Mouse (Mus musculus): ENCODE data around the gene Zg16. TPM values are rescaled to one million over a fixed set of nuclear protein-coding genes. Genes with fewer than 3 reads are reported as not detected.

The Zg16 gene
- polyA plus RNA-seq, 1 experiment, result not detected

GRCm38 (mm10) chr7:127118671-127119445 is 31.7 kb upstream of the Zg16 start:
- H3K27ac ChIP-seq (ENCODE audit: insufficient read depth, low read depth, low read length), result no peak overlapping the region
- TF ChIP-seq CTCF (IDR thresholded peaks at IDR 0.05; ENCODE audit: insufficient read depth, low read depth, low read length), result no peak
- no peak for TF ChIP-seq POLR2A (IDR thresholded peaks at IDR 0.05; ENCODE audit: insufficient read depth, low read depth, low read length)
- peaks cover 16% of the 10 kb centered on the region for H3K4me1 ChIP-seq (ENCODE audit: control insufficient read depth, insufficient read depth, low read length)
- no peak overlapping the region for H3K4me3 ChIP-seq (ENCODE audit: insufficient read depth, low read depth, low read length)
- 76% methylated on average over 14 of the region's 14 CpGs for WGBS

- WGBS, result 36% methylated on average over 5 of the region's 5 CpGs
- Histone ChIP-seq H3K27ac (ENCODE audit: insufficient read depth, low read depth, low read length) (no peak overlapping the region), H3K4me1 (ENCODE audit: control insufficient read depth, insufficient read depth, low read length) (peaks cover 16% of the 10 kb centered on the region), H3K4me3 (ENCODE audit: insufficient read depth, low read depth, low read length) (no peak overlapping the region)
- no peak for TF ChIP-seq CTCF (IDR thresholded peaks at IDR 0.05; ENCODE audit: insufficient read depth, low read depth, low read length)
Observed at GRCm38 (mm10) chr7:127117948-127118347, 30.8 kb upstream of the Zg16 start.

- 33% methylated on average over 11 of the region's 11 CpGs for WGBS
Observed at GRCm38 (mm10) chr7:127116331-127116935, 29.3 kb upstream of the Zg16 start.

GRCm38 (mm10) chr7:127114920-127115319 is 27.8 kb upstream of the Zg16 start:
- WGBS, result 90% methylated on average over 11 of the region's 11 CpGs
- no peak overlapping the region for H3K4me3 ChIP-seq (ENCODE audit: insufficient read depth, low read depth, low read length)
- H3K27ac ChIP-seq (ENCODE audit: insufficient read depth, low read depth, low read length), result no peak overlapping the region
- H3K4me1 ChIP-seq (ENCODE audit: control insufficient read depth, insufficient read depth, low read length), result peaks cover 25% of the 10 kb centered on the region
- TF ChIP-seq CTCF (IDR thresholded peaks at IDR 0.05; ENCODE audit: insufficient read depth, low read depth, low read length), result no peak
- no peak for TF ChIP-seq POLR2A (IDR thresholded peaks at IDR 0.05; ENCODE audit: insufficient read depth, low read depth, low read length)

More at GRCm38 (mm10) chr7:127116331-127116935, 29.3 kb upstream of the Zg16 start:
- TF ChIP-seq POLR2A (IDR thresholded peaks at IDR 0.05; ENCODE audit: insufficient read depth, low read depth, low read length), result no peak
- no peak for TF ChIP-seq CTCF (IDR thresholded peaks at IDR 0.05; ENCODE audit: insufficient read depth, low read depth, low read length)
- Histone ChIP-seq H3K4me1 (ENCODE audit: control insufficient read depth, insufficient read depth, low read length) (peaks cover 23% of the 10 kb centered on the region), H3K4me3 (ENCODE audit: insufficient read depth, low read depth, low read length) (no peak overlapping the region), H3K27ac (ENCODE audit: insufficient read depth, low read depth, low read length) (peak overlapping the region; percentile 35; the same call in 1 of the 2 replicates)

- Histone ChIP-seq H3K27ac (ENCODE audit: insufficient read depth, low read depth, low read length) (no peak overlapping the region), H3K4me1 (ENCODE audit: control insufficient read depth, insufficient read depth, low read length) (peaks cover 25% of the 10 kb centered on the region), H3K4me3 (ENCODE audit: insufficient read depth, low read depth, low read length) (no peak overlapping the region)
- WGBS, result 42% methylated on average over 12 of the region's 12 CpGs
- TF ChIP-seq POLR2A (IDR thresholded peaks at IDR 0.05; ENCODE audit: insufficient read depth, low read depth, low read length), result no peak
- no peak for TF ChIP-seq CTCF (IDR thresholded peaks at IDR 0.05; ENCODE audit: insufficient read depth, low read depth, low read length)
Observed at GRCm38 (mm10) chr7:127113614-127114259, 26.6 kb upstream of the Zg16 start.

GRCm38 (mm10) chr7:127112921-127113597 is 25.9 kb upstream of the Zg16 start:
- no peak overlapping the region for H3K27ac ChIP-seq (ENCODE audit: insufficient read depth, low read depth, low read length)
- no peak overlapping the region for H3K4me3 ChIP-seq (ENCODE audit: insufficient read depth, low read depth, low read length)
- WGBS, result 37% methylated on average over 9 of the region's 9 CpGs
- peaks cover 22% of the 10 kb centered on the region for H3K4me1 ChIP-seq (ENCODE audit: control insufficient read depth, insufficient read depth, low read length)
- TF ChIP-seq POLR2A (IDR thresholded peaks at IDR 0.05; ENCODE audit: insufficient read depth, low read depth, low read length), result no peak
- no peak for TF ChIP-seq CTCF (IDR thresholded peaks at IDR 0.05; ENCODE audit: insufficient read depth, low read depth, low read length)

- TF ChIP-seq POLR2A (IDR thresholded peaks at IDR 0.05; ENCODE audit: insufficient read depth, low read depth, low read length) (no peak), CTCF (IDR thresholded peaks at IDR 0.05; ENCODE audit: insufficient read depth, low read depth, low read length) (no peak)
- Histone ChIP-seq H3K27ac (ENCODE audit: insufficient read depth, low read depth, low read length) (no peak overlapping the region), H3K4me1 (ENCODE audit: control insufficient read depth, insufficient read depth, low read length) (peaks cover 18% of the 10 kb centered on the region), H3K4me3 (ENCODE audit: insufficient read depth, low read depth, low read length) (no peak overlapping the region)
- WGBS, result 63% methylated on average over 12 of the region's 12 CpGs
Observed at GRCm38 (mm10) chr7:127112251-127112841, 25.2 kb upstream of the Zg16 start.

- H3K4me1 ChIP-seq (ENCODE audit: control insufficient read depth, insufficient read depth, low read length), result peaks cover 16% of the 10 kb centered on the region
- TF ChIP-seq POLR2A (IDR thresholded peaks at IDR 0.05; ENCODE audit: insufficient read depth, low read depth, low read length), result no peak
- no peak for TF ChIP-seq CTCF (IDR thresholded peaks at IDR 0.05; ENCODE audit: insufficient read depth, low read depth, low read length)
- no peak overlapping the region for H3K4me3 ChIP-seq (ENCODE audit: insufficient read depth, low read depth, low read length)
- 55% methylated on average over 5 of the region's 6 CpGs for WGBS
- no peak overlapping the region for H3K27ac ChIP-seq (ENCODE audit: insufficient read depth, low read depth, low read length)
Observed at GRCm38 (mm10) chr7:127111461-127111860, 24.3 kb upstream of the Zg16 start.

Measured in olfactory bulb, adult 2 months (tissue).